Mouse (Mus musculus): ENCODE measurements around the gene Tmem235. TPM values are rescaled to one million over a fixed set of nuclear protein-coding genes. Genes with fewer than 3 reads are reported as not detected.

Gene Tmem235
- polyA plus RNA-seq, 1 experiment = 0.05 TPM

DNA sequence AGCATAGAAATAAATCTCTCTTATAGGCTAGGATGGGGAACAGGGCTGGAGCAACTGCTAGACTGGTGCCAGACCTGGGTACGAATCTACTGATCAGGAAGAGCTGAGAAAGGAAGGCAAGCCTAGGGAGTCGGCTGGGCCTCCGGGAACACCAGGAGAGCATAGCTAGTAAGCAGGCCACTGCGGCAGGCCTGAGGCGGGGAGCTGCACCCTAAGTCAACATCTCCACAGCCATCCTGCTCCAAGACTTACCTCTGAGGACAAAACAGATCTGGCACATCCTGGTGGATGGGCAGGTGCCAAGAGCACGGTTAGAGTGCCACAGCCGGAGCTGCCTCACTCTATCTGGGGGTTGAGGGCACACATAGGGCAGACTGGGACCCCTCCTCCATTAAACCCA, 40.4 kb upstream of the Tmem235 start:
- Histone ChIP-seq H3ac (ENCODE audit: control insufficient read depth, insufficient read length, low read depth) (no peak overlapping the region), H3K79me3 (ENCODE audit: low read depth) (peaks cover 70% of the 10 kb centered on the region), H3K79me2 (ENCODE audit: control insufficient read depth, insufficient read depth) (peaks cover 94% of the 10 kb centered on the region), H3K36me3 (ENCODE audit: control insufficient read depth, insufficient read depth) (peaks cover 84% of the 10 kb centered on the region), H3K4me3 (ENCODE audit: insufficient read depth, poor library complexity, severe bottlenecking) (no peak overlapping the region), H3K27me3 (ENCODE audit: control insufficient read depth, insufficient read depth, insufficient read length) (no peaks in the 10 kb centered on the region)
- TF ChIP-seq USF1 (IDR thresholded peaks at IDR 0.05; ENCODE audit: low read depth) (no peak), FOSL1 (IDR thresholded peaks at IDR 0.05; ENCODE audit: insufficient read depth, low read length, poor library complexity, severe bottlenecking) (no peak), MAX (IDR thresholded peaks at IDR 0.05) (no peak), CEBPB (IDR thresholded peaks at IDR 0.05; ENCODE audit: low read depth) (no peak), CTCF (IDR thresholded peaks at IDR 0.05; ENCODE audit: control insufficient read depth, insufficient read depth, insufficient read length) (no peak), MYOD1 (IDR thresholded peaks at IDR 0.05; ENCODE audit: control insufficient read depth, insufficient read length, low read depth) (no peak), MYOG (IDR thresholded peaks at IDR 0.05; ENCODE audit: control insufficient read depth, extremely low read depth, insufficient read length) (no peak)

GRCm38 (mm10) chr11:117821868-117822267, 38.7 kb upstream of the Tmem235 start:
- Histone ChIP-seq H3K4me3 (ENCODE audit: insufficient read depth, poor library complexity, severe bottlenecking) (no peak overlapping the region), H3K27me3 (ENCODE audit: control insufficient read depth, insufficient read depth, insufficient read length) (no peaks in the 10 kb centered on the region), H3K79me2 (ENCODE audit: control insufficient read depth, insufficient read depth) (peaks cover 91% of the 10 kb centered on the region), H3ac (ENCODE audit: control insufficient read depth, insufficient read length, low read depth) (peak overlapping the region; percentile 13), H3K79me3 (ENCODE audit: low read depth) (peaks cover 72% of the 10 kb centered on the region), H3K36me3 (ENCODE audit: control insufficient read depth, insufficient read depth) (peaks cover 69% of the 10 kb centered on the region)
- no peak for TF ChIP-seq FOSL1 (IDR thresholded peaks at IDR 0.05; ENCODE audit: insufficient read depth, low read length, poor library complexity, severe bottlenecking)
- no peak for TF ChIP-seq USF1 (IDR thresholded peaks at IDR 0.05; ENCODE audit: low read depth)
- TF ChIP-seq MYOD1 (IDR thresholded peaks at IDR 0.05; ENCODE audit: control insufficient read depth, insufficient read length, low read depth) = no peak

DNA sequence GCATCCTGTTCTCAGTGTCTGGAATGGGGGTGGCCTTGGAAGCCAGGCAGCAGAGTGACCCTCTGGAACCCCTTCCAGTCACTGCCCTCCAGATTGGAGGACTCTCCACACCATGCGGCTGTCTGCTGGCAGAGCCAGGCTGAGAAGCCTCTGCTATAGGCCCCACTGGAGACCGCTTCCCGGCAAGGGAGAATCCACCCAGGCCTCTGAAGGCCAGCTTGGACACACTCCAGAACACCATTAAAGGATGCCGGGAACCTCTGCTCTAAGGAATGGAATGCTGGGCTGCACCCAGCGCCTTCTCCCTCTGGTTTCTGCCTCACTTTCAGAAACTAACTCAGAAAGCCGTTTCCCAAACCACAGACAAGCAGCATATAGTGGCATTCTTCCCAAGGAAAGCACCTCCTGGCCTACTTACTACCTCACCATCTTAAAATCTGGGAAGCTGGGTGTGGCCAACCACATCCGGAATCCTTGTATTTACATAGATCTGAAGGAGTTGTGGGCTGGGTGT, 37.8 kb upstream of the Tmem235 start:
- peaks cover 61% of the 10 kb centered on the region for H3K36me3 ChIP-seq (ENCODE audit: control insufficient read depth, insufficient read depth)
- peaks cover 90% of the 10 kb centered on the region for H3K79me2 ChIP-seq (ENCODE audit: control insufficient read depth, insufficient read depth)
- TF ChIP-seq MAX (IDR thresholded peaks at IDR 0.05) (peak; percentile 13), CEBPB (IDR thresholded peaks at IDR 0.05; ENCODE audit: low read depth) (no peak), MYOD1 (IDR thresholded peaks at IDR 0.05; ENCODE audit: control insufficient read depth, insufficient read length, low read depth) (no peak), FOSL1 (IDR thresholded peaks at IDR 0.05; ENCODE audit: insufficient read depth, low read length, poor library complexity, severe bottlenecking) (no peak), USF1 (IDR thresholded peaks at IDR 0.05; ENCODE audit: low read depth) (no peak), MYOG (IDR thresholded peaks at IDR 0.05; ENCODE audit: control insufficient read depth, extremely low read depth, insufficient read length) (no peak), CTCF (IDR thresholded peaks at IDR 0.05; ENCODE audit: control insufficient read depth, insufficient read depth, insufficient read length) (no peak)
- H3K27me3 ChIP-seq (ENCODE audit: control insufficient read depth, insufficient read depth, insufficient read length) = no peaks in the 10 kb centered on the region
- peak overlapping the region; percentile 89 for H3ac ChIP-seq (ENCODE audit: control insufficient read depth, insufficient read length, low read depth)
- H3K79me3 ChIP-seq (ENCODE audit: low read depth) = peaks cover 65% of the 10 kb centered on the region
- H3K4me3 ChIP-seq (ENCODE audit: insufficient read depth, poor library complexity, severe bottlenecking) = peak overlapping the region; percentile 8

DNA sequence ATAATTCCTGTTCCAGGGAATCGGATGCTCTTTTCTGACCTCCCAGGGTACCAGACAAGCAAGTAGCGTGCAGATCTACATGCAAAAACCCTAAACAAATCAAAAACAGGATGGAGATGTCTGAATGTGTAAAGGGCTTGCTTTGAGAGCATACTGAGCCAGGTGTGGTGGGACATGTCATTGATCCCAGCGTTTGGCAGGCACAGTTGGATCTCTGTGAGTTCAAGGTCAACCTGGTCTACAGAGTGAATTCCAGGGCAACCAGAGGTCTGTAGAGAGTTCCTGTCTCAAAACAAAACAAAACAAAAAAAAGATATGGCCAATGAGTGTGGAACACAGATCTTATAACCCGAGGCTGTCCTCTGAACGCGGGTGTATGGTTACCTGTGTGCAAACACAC, 37.1 kb upstream of the Tmem235 start:
- Histone ChIP-seq H3K27me3 (ENCODE audit: control insufficient read depth, insufficient read depth, insufficient read length) (no peaks in the 10 kb centered on the region), H3K4me3 (ENCODE audit: insufficient read depth, poor library complexity, severe bottlenecking) (peak overlapping the region; percentile 89), H3K79me3 (ENCODE audit: low read depth) (peaks cover 60% of the 10 kb centered on the region), H3K79me2 (ENCODE audit: control insufficient read depth, insufficient read depth) (peaks cover 83% of the 10 kb centered on the region), H3ac (ENCODE audit: control insufficient read depth, insufficient read length, low read depth) (no peak overlapping the region), H3K36me3 (ENCODE audit: control insufficient read depth, insufficient read depth) (peaks cover 55% of the 10 kb centered on the region)
- no peak for TF ChIP-seq MAX (IDR thresholded peaks at IDR 0.05)
- no peak for TF ChIP-seq MYOD1 (IDR thresholded peaks at IDR 0.05; ENCODE audit: control insufficient read depth, insufficient read length, low read depth)

DNA sequence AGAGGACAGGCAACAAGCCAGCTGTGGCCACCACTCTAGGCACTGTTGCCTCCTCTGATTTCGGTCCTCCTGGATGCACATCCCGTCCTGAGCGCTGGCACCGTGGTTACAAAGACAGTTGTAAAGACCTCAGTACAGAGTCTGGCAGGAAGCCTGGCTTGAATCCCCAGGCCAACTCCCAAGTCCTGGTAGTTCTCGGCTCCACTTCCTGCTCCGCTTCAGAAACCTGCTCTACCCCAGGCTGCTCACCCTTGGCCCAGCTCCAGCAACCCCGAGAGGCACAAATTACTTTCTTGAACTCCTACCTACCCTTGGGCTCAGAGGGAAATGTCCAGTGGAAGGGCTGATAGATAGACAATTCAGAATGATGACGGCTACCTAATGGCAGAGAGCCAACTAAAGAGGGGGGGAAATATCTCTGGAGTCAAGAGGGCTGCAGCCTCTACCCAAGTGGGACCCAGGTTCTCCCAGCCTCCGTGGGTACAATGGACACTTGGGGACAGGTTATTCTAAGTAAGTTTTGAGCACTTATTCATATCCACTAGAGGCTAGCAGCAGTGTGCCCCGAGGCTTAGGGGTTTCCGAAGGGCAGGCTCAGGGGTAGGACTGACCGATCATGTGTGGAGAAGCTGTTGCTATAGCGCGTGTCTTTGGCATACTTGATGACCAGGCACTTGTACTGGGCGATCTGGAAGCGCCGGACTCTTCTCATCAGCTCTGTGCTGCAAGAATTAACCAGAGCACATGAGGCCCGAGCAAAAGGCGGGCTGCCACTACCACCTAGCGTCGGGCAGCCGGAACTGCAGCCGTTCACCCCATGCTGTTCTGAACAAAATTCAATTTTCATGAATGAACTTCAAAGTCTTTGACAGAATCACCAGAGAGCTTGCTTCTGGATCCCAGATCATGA, 36.2 kb upstream of the Tmem235 start:
- Histone ChIP-seq H3K27me3 (ENCODE audit: control insufficient read depth, insufficient read depth, insufficient read length) (no peaks in the 10 kb centered on the region), H3K36me3 (ENCODE audit: control insufficient read depth, insufficient read depth) (peaks cover 46% of the 10 kb centered on the region), H3ac (ENCODE audit: control insufficient read depth, insufficient read length, low read depth) (peak overlapping the region; percentile 74), H3K79me2 (ENCODE audit: control insufficient read depth, insufficient read depth) (peaks cover 74% of the 10 kb centered on the region), H3K4me3 (ENCODE audit: insufficient read depth, poor library complexity, severe bottlenecking) (peak overlapping the region; percentile 89), H3K79me3 (ENCODE audit: low read depth) (peaks cover 51% of the 10 kb centered on the region)
- TF ChIP-seq CTCF (IDR thresholded peaks at IDR 0.05; ENCODE audit: control insufficient read depth, insufficient read depth, insufficient read length) (peak; percentile 85), MAX (IDR thresholded peaks at IDR 0.05) (peak; percentile 96), USF1 (IDR thresholded peaks at IDR 0.05; ENCODE audit: low read depth) (no peak)
